Mouse (Mus musculus) ES-E14 (cell line): ENCODE measurements at regions not wholly inside any gene's neighbourhood (a gene's known extent, or its start where the extent isn't known, plus 50 kb on each side); places are given as distances from the start of the nearest gene placed in this dataset.

Experiments used
- CHD2 ChIP-seq: IDR thresholded peaks from 2 replicates; pipeline ENCODE4 v1.6.1; 2014; ENCODE audit warnings: mild to moderate bottlenecking, low read depth, low read length, inconsistent platforms
- ZC3H11A ChIP-seq: IDR thresholded peaks from 2 replicates; pipeline ENCODE4 v1.6.1; 2012; ENCODE audit warnings: low read depth, mild to moderate bottlenecking, inconsistent platforms, low read length, borderline replicate concordance

- no peak for TF ChIP-seq CHD2
- no peak for TF ChIP-seq ZC3H11A
Observed at GRCm38 (mm10) chr15:96233113-96233512, 54.2 kb upstream of the Arid2 start.
